Mouse (Mus musculus): Measurements from ENCODE around the gene Msl3. TPM values are rescaled to one million over a fixed set of nuclear protein-coding genes. Genes with fewer than 3 reads are reported as not detected.
"Not testable (repeated sequence)": the region's sequence is repeated elsewhere in the genome, so short reads cannot be mapped to it uniquely, and the experiment has no call there.

Gene Msl3
- 36.7 and 37.9 TPM in 2 replicates for polyA plus RNA-seq (2012; rRNA removed)

- peak; percentile 69 for DNase-seq (ENCODE audit: low spot score)
These were observed at the start of gene Msl3 for GRCm38 (mm10) chrX:168673525-168674406. Msl3 (minus strand) TSS chrX:168673898.

DNA sequence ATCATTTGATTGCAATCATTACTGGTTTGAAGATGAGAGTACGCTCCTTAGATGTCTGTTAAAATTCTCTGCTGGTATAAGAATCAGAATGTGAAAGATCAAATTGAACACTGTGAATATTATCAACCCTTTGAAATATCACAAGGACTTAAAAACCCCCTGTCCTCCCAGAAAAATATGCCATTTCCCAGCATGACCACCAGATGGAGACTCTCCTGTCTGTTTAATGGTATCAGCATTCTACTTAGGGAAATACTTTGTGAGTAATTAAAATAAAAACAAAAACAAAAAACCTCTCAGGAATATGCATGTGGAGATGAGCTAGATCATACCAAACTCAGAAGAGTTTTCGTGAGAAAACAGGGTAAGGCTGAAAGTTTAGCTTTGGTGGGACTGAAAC, 44.3 kb upstream of the Msl3 start:
- DNase-seq (ENCODE audit: low spot score): no peak

DNA sequence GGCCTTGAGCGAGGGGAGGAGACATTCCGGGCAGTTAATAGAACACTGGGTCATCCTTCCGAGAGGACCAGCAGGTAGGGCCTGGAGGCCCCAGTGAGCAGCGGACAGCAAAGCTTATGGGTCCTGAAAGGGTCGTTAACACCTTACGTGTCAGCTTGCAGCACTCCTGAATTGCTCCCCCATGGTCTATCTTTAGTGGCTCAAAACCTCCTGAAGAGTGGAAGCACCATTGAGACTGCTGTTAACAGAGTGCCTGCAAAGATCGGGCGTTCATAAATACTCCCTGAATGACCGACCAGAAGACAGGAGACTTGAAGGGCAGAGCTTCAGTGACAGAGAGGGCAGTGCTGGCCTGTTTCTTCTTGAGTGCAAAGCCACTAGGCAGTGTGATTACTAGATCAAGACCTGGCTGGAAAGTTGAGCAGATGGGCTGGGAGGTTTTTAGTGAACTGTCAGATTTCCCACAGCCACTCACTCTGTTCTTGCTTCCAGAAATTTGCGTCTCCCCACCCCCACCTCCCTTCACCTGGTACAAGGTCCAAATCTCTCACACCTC, 787 bp upstream of the Msl3 start:
- DNase-seq (ENCODE audit: low spot score): no peak

DNA sequence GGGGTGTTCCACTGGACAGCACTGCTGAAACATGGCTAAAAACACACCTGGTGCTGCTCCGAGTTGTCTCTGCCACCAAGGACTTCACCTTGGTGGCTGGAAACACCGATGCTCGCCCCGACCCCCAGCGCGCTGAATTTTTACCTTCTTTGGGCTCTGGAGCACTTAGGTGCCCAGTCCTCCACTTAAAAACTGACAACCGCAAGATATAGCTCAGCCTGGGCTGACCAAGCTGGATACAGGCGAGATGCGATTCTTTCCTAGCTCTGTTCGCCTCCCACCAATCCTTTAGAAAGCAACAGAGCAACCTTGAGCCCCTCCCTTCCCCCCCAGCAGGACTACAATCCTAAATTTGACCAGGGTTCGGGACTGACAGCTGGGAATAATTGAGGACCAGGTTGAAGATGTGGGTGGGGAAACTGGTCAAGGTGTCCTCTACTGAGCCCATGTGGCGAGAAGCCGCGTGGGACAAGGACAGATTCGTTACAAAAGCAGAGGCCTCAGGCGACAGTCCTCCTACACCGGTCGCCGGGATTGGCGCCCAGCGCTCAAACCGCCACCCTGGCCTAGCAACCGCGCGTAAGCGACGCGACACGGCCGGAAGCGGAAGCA, 679 bp downstream of the Msl3 start:
- DNase-seq (ENCODE audit: low spot score): no peak

DNA sequence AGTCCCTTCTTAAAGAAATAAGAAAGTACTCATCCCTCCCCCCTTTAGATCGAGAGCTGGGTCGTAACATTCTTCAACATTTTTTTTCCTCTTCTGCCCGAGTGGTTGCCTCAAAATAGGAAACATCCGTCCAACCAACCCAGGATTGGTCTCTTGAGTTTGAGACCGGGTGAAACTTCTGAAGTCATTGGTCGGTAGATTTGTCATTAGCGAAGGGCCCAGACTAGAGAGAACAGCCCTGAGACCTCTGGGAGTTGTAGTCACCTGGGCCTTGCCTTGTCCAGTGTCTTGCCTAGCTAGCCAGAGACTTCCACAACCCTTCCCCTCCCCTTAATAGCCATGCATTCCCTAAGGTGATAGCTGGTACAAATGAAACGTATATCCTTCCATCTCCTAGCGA, 1.3 kb downstream of the Msl3 start:
- no peak for DNase-seq (ENCODE audit: low spot score)

DNA sequence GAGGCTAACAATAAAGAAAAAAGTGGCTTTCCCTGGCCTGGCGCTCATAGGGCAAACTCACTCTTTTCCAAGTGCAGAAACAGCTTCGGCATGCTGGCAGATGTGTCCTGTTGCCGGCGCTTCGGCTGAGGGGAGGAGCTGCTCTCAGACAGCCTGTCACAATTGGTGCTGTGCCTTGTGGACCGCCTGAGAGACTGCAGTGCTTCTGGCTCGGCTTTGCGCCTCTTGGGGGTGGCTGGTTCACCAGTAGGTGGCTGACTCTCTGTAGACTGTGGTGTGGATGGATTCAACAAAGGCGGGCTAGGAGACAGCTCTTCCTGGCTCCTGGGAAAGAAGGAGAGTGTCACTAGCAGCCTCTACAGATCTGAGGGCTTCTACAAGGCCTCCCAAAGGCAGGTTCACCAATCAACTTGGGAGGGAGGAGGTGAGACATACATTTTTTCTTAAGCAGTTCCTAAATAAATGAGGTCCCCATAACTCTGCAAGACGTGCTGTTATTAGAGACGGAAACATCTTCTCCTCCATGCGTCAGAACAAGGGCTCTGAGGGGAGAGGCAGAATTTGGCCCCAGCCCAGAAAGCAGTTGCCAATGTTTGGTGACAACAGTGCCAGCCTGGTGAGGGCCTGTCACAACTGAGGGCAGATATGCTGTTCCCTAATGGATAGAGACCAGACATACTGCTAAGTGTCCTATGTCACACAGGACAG, 9.6 kb downstream of the Msl3 start:
- DNase-seq (ENCODE audit: low spot score): no peak

DNA sequence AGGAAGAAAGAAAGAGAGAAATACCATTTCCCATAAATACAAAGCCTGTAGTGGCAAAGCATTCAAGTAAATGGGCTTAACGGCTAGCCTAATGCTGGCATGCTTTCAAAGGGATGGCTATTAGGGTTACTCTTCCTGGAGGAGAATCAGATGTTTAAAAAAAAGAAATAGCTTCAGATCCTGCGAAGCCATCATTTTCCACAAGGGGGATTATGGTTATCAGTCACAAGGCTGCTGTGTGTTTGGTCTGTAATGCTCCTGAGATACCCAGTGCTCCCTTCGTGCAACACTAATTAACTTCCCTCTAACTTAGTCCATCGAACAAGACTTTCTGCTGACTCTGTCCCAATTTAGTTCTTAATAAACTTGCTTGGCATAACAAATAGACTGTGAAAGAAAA, 13.5 kb downstream of the Msl3 start:
- DNase-seq (ENCODE audit: low spot score): no peak

GRCm38 (mm10) chrX:168659803-168660202, 13.9 kb downstream of the Msl3 start:
- not testable (repeated sequence) for DNase-seq (ENCODE audit: low spot score)

DNA sequence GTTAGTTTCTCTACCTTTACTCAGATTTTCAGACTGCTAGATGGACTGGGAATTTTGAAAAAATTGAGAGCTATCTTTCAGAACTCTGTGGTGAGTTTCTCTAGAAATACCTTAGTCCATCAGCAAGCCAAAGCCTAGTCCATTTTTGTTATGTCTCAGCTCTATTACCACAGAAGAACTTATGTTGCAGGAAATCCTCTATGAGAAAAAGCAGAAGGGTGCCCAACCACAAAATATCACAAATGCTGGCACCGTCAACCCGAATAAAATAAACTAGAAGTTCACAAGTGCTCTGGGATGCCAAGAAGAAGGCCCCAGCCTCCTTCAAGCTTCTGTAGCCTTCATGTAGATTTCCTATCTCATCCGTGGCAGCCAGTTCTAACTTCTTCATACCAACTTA, 14.4 kb downstream of the Msl3 start:
- DNase-seq (ENCODE audit: low spot score): no peak

DNA sequence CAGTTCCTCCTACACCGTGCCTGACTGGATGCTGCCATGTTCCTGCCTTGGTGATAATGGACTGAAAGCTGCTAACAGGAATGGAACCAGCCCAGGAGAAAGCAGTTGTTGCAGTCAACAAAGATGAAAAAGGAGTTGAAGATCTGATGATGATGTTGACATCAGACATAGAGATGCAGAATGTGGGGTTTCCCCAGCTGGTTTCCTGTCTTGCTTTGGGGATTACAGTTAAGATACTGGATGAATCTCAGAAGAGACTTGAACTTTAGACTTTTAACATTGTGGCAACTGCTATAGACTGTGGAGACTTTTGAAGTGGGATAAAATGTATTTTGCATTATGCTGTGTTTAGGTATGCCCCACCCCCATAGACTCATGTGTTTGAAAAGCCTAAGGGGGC, 15.9 kb downstream of the Msl3 start:
- no peak for DNase-seq (ENCODE audit: low spot score)

DNA sequence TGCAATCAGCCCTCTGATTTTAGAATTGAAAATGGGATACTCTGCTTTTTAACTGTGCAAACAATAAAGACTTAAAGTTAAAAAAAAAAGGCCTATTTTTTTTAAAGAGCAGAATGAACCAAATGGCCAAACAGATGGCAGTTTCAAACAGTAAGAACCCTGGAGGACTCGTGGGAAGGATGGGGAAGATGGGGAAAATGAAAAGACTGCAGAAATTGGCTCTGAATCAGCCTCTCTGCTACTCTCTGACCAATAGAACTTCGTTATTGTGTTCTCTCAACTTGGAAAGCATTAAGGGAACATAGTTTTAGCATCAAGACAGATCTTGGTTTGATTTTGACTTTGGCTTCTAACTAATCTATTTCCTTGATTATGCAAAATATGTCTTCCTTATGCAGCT, 24.4 kb downstream of the Msl3 start:
- DNase-seq (ENCODE audit: low spot score): no peak

DNA sequence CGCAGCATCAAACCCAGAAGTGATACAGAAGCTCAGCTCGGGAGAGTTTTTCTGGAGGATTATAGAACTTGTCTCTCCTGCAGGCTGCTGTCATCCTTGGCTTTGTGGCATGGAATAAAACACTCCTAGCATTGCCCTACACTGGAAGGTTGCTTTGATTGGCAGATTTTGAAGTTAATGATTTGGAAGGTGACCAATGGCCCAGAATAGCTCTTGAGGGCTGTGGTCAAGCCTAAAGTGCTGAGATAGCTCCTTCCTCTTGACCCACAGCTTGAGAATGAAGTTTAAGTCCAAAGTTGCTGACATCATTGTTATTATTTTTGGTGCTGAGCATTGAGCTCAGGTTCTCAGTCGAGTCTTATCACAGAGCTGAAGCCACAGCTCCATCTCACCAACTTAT, 26.0 kb downstream of the Msl3 start:
- DNase-seq (ENCODE audit: low spot score): no peak

GRCm38 (mm10) chrX:168643451-168643850, 30.2 kb downstream of the Msl3 start:
- no peak for DNase-seq (ENCODE audit: low spot score)

DNA sequence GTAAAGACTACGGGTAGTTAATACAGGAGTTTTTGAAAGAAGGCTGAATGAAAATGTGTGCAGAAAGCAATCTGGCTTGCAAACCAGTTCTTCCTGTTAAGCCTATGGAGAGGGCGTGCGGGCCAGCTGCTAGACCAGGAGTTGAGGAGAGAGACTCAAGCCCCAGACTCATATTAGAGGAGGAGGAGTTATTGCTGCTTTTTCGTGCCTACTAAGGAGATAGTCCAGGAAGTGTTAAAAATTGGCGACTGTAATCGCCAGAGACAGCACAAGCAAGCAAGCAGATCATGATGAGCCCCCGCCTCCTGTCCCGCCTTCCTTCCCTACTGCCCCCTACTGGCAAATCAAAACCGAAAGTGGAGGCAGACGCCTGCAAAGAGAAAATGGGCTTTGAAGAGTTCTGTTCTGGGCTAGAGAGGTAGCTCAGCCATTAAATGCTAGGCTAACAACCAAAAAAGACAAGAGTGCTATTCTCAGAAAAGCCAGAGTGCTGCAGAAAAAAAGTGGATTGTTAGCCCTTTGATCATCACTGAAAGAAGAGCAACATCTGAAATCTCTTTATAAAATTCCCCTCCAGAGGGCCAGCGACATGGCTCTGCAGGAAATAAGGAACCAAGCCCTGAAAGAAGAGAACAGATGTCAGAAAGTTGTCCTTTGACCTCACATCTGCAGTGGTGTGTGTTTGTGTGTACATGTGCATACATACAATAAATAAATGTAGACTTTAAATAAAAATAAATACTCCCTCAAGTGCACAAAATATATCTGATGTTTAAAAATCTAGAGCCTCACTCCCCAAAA, 33.9 kb downstream of the Msl3 start:
- peak; percentile 33 for DNase-seq (ENCODE audit: low spot score)

Other genes with a start within 250 kb of the Msl3 start
- gene Frmpd4, start 96.7 kb downstream of the Msl3 start, polyA plus RNA-seq (2012; rRNA removed): 0.32 and 0.53 TPM in 2 replicates
- gene Arhgap6, start 121.2 kb upstream of the Msl3 start, polyA plus RNA-seq (2012; rRNA removed): 8.7 and 11.2 TPM in 2 replicates

All from urinary bladder, adult 2 months (tissue).